Mouse (Mus musculus) bone marrow macrophage, adult 2 months (primary cell): ENCODE results near the gene Wapl.

Source experiments
- CTCF ChIP-seq: IDR thresholded peaks from 2 replicates; pipeline ENCODE4 v1.5.1; 2012; ENCODE audit warnings: low read depth, mild to moderate bottlenecking, low read length, moderate library complexity
- POLR2A ChIP-seq: IDR thresholded peaks from 2 replicates; pipeline ENCODE4 v1.6.1; 2012; ENCODE audit warnings: mild to moderate bottlenecking, low read depth, low read length, borderline replicate concordance

DNA sequence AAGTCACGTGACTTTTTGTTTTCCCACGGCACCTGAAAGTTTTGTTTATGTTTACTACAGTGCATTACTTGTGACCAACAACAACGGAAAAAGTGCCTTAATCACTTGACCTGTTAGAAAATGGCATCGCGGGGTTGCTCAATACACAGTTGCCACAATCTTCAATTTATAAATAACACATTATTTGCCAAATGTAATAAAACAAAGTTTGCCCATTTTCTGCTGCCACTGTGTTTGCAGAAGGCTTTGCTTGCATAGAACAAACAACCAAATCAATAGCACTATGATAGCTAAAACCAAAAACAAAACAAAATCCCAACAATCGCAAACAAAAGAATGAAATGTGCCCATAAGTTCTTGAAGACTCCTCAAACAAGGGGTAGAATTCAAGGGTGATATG, 38.0 kb upstream of the Wapl start:
- TF ChIP-seq POLR2A (no peak), CTCF (no peak)
